Mouse (Mus musculus): ENCODE data around the gene Hist1h2ai. TPM values are rescaled to one million over a fixed set of nuclear protein-coding genes. Genes with fewer than 3 reads are reported as not detected.
"Not testable (repeated sequence)": the region's sequence is repeated elsewhere in the genome, so short reads cannot be mapped to it uniquely, and the experiment has no call there.

The Hist1h2ai gene
- polyA plus RNA-seq, 1 experiment from 2014 or later = 12.9 TPM

GRCm38 (mm10) chr13:21717397-21718357 lies 1.5 kb downstream of the Hist1h2ai start, which contains the start of gene Hist1h3h:
Hist1h3h (plus strand) TSS chr13:21717659.
- H3K9me3 ChIP-seq, H3K36me3 ChIP-seq, H3K27me3 ChIP-seq: not testable (repeated sequence)
- H3K27ac ChIP-seq = peak within 1 kb of the TSS; percentile 96
- H3K9ac ChIP-seq = peak within 1 kb of the TSS; percentile 80
- WGBS = under 1% methylated on average over 30 of the region's 56 CpGs
- peak within 1 kb of the TSS; percentile 46 for H3K4me3 ChIP-seq
- peak within 1 kb of the TSS; percentile 75 for H3K4me2 ChIP-seq
- peaks cover 37% of the 10 kb centered on the region for H3K4me1 ChIP-seq (replicated peaks)
- peak; percentile 43 for ATAC-seq (ENCODE audit: low FRiP score)

GRCm38 (mm10) chr13:21718381-21719080 lies 2.3 kb downstream of the Hist1h2ai start:
- Histone ChIP-seq H3K9me3 (no peaks in the 10 kb centered on the region), H3K27ac (peak overlapping the region; percentile 81)
- 67% methylated on average over 4 of the region's 4 CpGs for WGBS

GRCm38 (mm10) chr13:21721107-21721756 lies 5.0 kb downstream of the Hist1h2ai start:
- H3K27me3 ChIP-seq, H3K9me3 ChIP-seq, H3K36me3 ChIP-seq: not testable (repeated sequence)
- 2% methylated on average over 24 of the region's 44 CpGs for WGBS
- Histone ChIP-seq H3K4me2 (peak overlapping the region; percentile 67), H3K4me1 (replicated peaks) (peaks cover 29% of the 10 kb centered on the region), H3K9ac (peak overlapping the region; percentile 56; the same call in 1 of the 2 replicates), H3K4me3 (peak overlapping the region; percentile 42), H3K27ac (peak overlapping the region; percentile 77)
- peak; percentile 13 for ATAC-seq (ENCODE audit: low FRiP score)

More at GRCm38 (mm10) chr13:21718381-21719080, 2.3 kb downstream of the Hist1h2ai start:
- H3K9ac ChIP-seq = peak overlapping the region; percentile 80
- H3K4me1 ChIP-seq (replicated peaks) = peaks cover 38% of the 10 kb centered on the region
- ATAC-seq (ENCODE audit: low FRiP score) = no peak
- no peaks in the 10 kb centered on the region for H3K36me3 ChIP-seq
- H3K4me2 ChIP-seq = peak overlapping the region; percentile 75
- H3K27me3 ChIP-seq = no peaks in the 10 kb centered on the region
- peak overlapping the region; percentile 46 for H3K4me3 ChIP-seq

GRCm38 (mm10) chr13:21721757-21722372 lies 5.6 kb downstream of the Hist1h2ai start, which contains the start of gene Hist1h2bm:
Hist1h2bm (plus strand) TSS chr13:21722044.
- Histone ChIP-seq H3K4me1 (replicated peaks) (peaks cover 26% of the 10 kb centered on the region), H3K9ac (peak within 1 kb of the TSS; percentile 68), H3K27ac (peak within 1 kb of the TSS; percentile 90), H3K4me3 (peak within 1 kb of the TSS; percentile 42), H3K4me2 (peak within 1 kb of the TSS; percentile 67)
- WGBS = under 1% methylated on average over 37 of the region's 37 CpGs
- not testable (repeated sequence) for H3K27me3 ChIP-seq, H3K9me3 ChIP-seq, H3K36me3 ChIP-seq
- ATAC-seq (ENCODE audit: low FRiP score) = peak; percentile 98

GRCm38 (mm10) chr13:21722373-21722925 lies 6.2 kb downstream of the Hist1h2ai start:
- H3K4me3 ChIP-seq = peak overlapping the region; percentile 42
- peak overlapping the region; percentile 67 for H3K4me2 ChIP-seq
- ATAC-seq (ENCODE audit: low FRiP score) = peak; percentile 22
- peak overlapping the region; percentile 68 for H3K9ac ChIP-seq
- H3K27me3 ChIP-seq = no peaks in the 10 kb centered on the region
- peak overlapping the region; percentile 90 for H3K27ac ChIP-seq
- WGBS = 3% methylated on average over 11 of the region's 11 CpGs
- H3K9me3 ChIP-seq = no peaks in the 10 kb centered on the region
- H3K4me1 ChIP-seq (replicated peaks) = peaks cover 24% of the 10 kb centered on the region
- no peaks in the 10 kb centered on the region for H3K36me3 ChIP-seq

GRCm38 (mm10) chr13:21722993-21723836 lies 7.0 kb downstream of the Hist1h2ai start:
- no peaks in the 10 kb centered on the region for H3K27me3 ChIP-seq

GRCm38 (mm10) chr13:21727948-21728572 lies 11.8 kb downstream of the Hist1h2ai start:
- WGBS = 17% methylated on average over 11 of the region's 11 CpGs
- no peaks in the 10 kb centered on the region for H3K27me3 ChIP-seq
- no peak overlapping the region for H3K4me3 ChIP-seq
- no peak overlapping the region for H3K9ac ChIP-seq
- H3K4me1 ChIP-seq (replicated peaks) = peaks cover 7% of the 10 kb centered on the region; the same call in 1 of the 2 replicates
- H3K36me3 ChIP-seq = no peaks in the 10 kb centered on the region
- peak overlapping the region; percentile 63 for H3K27ac ChIP-seq
- H3K4me2 ChIP-seq = no peak overlapping the region
- H3K9me3 ChIP-seq = no peaks in the 10 kb centered on the region
- ATAC-seq (ENCODE audit: low FRiP score) = peak; percentile 66

More at GRCm38 (mm10) chr13:21722993-21723836, 7.0 kb downstream of the Hist1h2ai start:
- H3K4me1 ChIP-seq (replicated peaks) = peaks cover 26% of the 10 kb centered on the region
- no peak overlapping the region for H3K4me3 ChIP-seq
- 35% methylated on average over 5 of the region's 5 CpGs for WGBS
- peak overlapping the region; percentile 52; the same call in 1 of the 2 replicates for H3K27ac ChIP-seq
- H3K36me3 ChIP-seq = no peaks in the 10 kb centered on the region
- H3K9me3 ChIP-seq = no peaks in the 10 kb centered on the region
- peak overlapping the region; percentile 67 for H3K4me2 ChIP-seq
- ATAC-seq (ENCODE audit: low FRiP score) = no peak
- H3K9ac ChIP-seq = no peak overlapping the region

GRCm38 (mm10) chr13:21729544-21729943 lies 13.3 kb downstream of the Hist1h2ai start:
- H3K9me3 ChIP-seq = no peaks in the 10 kb centered on the region
- no peaks in the 10 kb centered on the region for H3K27me3 ChIP-seq
- H3K9ac ChIP-seq = no peak overlapping the region
- H3K27ac ChIP-seq = no peak overlapping the region
- H3K4me2 ChIP-seq = no peak overlapping the region
- no peak overlapping the region for H3K4me3 ChIP-seq
- 69% methylated on average over 1 of the region's 1 CpGs for WGBS
- ATAC-seq (ENCODE audit: low FRiP score) = no peak
- no peaks in the 10 kb centered on the region for H3K36me3 ChIP-seq
- H3K4me1 ChIP-seq (replicated peaks) = peaks cover 12% of the 10 kb centered on the region

- WGBS = 65% methylated on average over 5 of the region's 5 CpGs
- Histone ChIP-seq H3K4me2 (no peak overlapping the region), H3K4me3 (no peak overlapping the region), H3K27me3 (no peaks in the 10 kb centered on the region), H3K27ac (peak overlapping the region; percentile 97), H3K9ac (no peak overlapping the region), H3K9me3 (no peaks in the 10 kb centered on the region), H3K36me3 (no peaks in the 10 kb centered on the region), H3K4me1 (replicated peaks) (peaks cover 16% of the 10 kb centered on the region)
- peak; percentile 19 for ATAC-seq (ENCODE audit: low FRiP score)
Observed at GRCm38 (mm10) chr13:21733466-21733865, 17.2 kb downstream of the Hist1h2ai start.
